Mouse (Mus musculus): Measurements from ENCODE around the gene Arhgap15. TPM values are rescaled to one million over a fixed set of nuclear protein-coding genes. Genes with fewer than 3 reads are reported as not detected.

Arhgap15 gene
- polyA plus RNA-seq, 1 experiment from 2014 or later, result 0.77 TPM

DNA sequence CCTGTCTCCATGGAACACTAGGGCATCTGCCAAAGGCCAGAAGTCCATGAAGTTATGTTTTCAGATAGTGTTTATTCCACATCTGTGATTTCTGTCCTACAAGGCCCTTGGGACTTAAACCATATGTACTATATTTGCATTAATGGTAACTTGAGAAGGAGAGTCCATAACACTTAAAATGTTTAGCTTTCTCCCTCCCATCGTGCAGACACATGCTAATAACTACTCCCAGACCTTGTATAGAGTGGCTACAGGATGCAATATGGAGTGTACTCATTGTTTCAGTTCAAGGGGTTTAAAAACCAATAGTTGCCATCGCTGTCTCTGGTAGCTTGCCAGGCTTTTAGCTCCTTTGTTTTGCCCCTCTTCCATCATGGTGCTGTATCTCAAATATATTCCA lies 295.5 kb downstream of the Arhgap15 start:
- Histone ChIP-seq H3K36me3 (ENCODE audit: control insufficient read depth, insufficient read depth, low read length) (no peaks in the 10 kb centered on the region), H3K9ac (ENCODE audit: low read length) (no peak overlapping the region), H3K27ac (replicated peaks in 1 of 2; ENCODE audit: control insufficient read depth in 1 of 2, insufficient read depth in 1 of 2, low read depth in 2 of 2, low read length in 2 of 2) (no peak overlapping the region), H3K4me2 (ENCODE audit: low read length) (no peak overlapping the region), H3K4me3 (ENCODE audit: control insufficient read depth in 1 of 2, insufficient read depth in 1 of 2, low read depth in 1 of 2, low read length in 2 of 2) (no peak overlapping the region), H3K4me1 (ENCODE audit: control insufficient read depth in 2 of 2, insufficient read depth in 2 of 2, low read length in 2 of 2) (no peaks in the 10 kb centered on the region), H3K27me3 (ENCODE audit: control insufficient read depth, insufficient read depth, low read length) (no peaks in the 10 kb centered on the region), H3K9me3 (ENCODE audit: control insufficient read depth, low read length) (no peaks in the 10 kb centered on the region)
- WGBS, result 75% methylated on average over 2 of the region's 2 CpGs
- no peak for ATAC-seq (ENCODE audit: insufficient number of reproducible peaks, insufficient read depth, low FRiP score, low read depth)

DNA sequence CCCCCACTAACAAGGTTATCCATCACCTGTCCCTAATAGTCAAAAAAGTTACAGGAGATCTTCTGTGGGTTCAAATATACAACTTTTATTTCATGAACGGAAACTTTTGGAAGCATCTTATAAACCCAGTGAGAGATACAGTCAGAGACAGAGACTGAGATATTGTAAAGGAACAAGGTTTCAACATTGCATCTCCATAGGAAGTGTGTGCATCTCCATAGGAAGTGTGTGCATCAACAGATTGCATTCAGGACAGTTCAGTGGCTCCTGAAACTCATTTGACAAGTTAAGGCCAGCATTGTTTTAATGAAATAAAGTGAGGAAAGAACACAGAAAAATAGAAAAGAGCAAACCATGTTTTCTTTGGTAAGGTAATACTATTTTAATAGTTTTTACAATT lies 296.0 kb downstream of the Arhgap15 start:
- no peak overlapping the region for H3K4me3 ChIP-seq (ENCODE audit: control insufficient read depth in 1 of 2, insufficient read depth in 1 of 2, low read depth in 1 of 2, low read length in 2 of 2)
- H3K9ac ChIP-seq (ENCODE audit: low read length), result no peak overlapping the region
- no peaks in the 10 kb centered on the region for H3K4me1 ChIP-seq (ENCODE audit: control insufficient read depth in 2 of 2, insufficient read depth in 2 of 2, low read length in 2 of 2)
- H3K27me3 ChIP-seq (ENCODE audit: control insufficient read depth, insufficient read depth, low read length), result no peaks in the 10 kb centered on the region
- WGBS, result 67% methylated on average over 1 of the region's 1 CpGs
- no peak overlapping the region for H3K27ac ChIP-seq (replicated peaks in 1 of 2; ENCODE audit: control insufficient read depth in 1 of 2, insufficient read depth in 1 of 2, low read depth in 2 of 2, low read length in 2 of 2)
- H3K4me2 ChIP-seq (ENCODE audit: low read length), result no peak overlapping the region
- no peaks in the 10 kb centered on the region for H3K36me3 ChIP-seq (ENCODE audit: control insufficient read depth, insufficient read depth, low read length)
- no peak for ATAC-seq (ENCODE audit: insufficient number of reproducible peaks, insufficient read depth, low FRiP score, low read depth)
- H3K9me3 ChIP-seq (ENCODE audit: control insufficient read depth, low read length), result no peaks in the 10 kb centered on the region

DNA sequence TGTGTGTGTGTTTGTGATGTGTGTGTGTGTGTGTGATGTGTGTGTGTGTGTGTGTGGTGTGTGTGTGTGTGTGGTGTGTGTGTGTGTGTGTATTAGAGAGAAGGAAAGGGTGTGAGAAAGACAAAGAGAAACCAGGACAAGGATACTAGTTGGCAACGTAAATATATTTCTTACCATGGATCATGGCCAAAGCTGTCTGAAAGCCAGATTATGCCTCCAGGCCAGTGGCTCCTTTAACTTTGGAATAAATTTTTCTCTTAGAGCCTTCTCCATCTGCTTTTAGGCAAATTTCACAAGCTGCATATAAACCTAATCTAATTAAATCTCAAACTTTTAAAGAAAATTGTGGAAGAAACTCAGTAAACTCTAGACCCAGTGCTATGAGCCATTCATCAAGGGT lies 296.6 kb downstream of the Arhgap15 start:
- H3K4me3 ChIP-seq (ENCODE audit: control insufficient read depth in 1 of 2, insufficient read depth in 1 of 2, low read depth in 1 of 2, low read length in 2 of 2), result no peak overlapping the region
- H3K27me3 ChIP-seq (ENCODE audit: control insufficient read depth, insufficient read depth, low read length), result no peaks in the 10 kb centered on the region
- no peaks in the 10 kb centered on the region for H3K4me1 ChIP-seq (ENCODE audit: control insufficient read depth in 2 of 2, insufficient read depth in 2 of 2, low read length in 2 of 2)
- no peak overlapping the region for H3K4me2 ChIP-seq (ENCODE audit: low read length)
- 68% methylated on average over 1 of the region's 1 CpGs for WGBS
- no peak overlapping the region for H3K27ac ChIP-seq (replicated peaks in 1 of 2; ENCODE audit: control insufficient read depth in 1 of 2, insufficient read depth in 1 of 2, low read depth in 2 of 2, low read length in 2 of 2)
- H3K36me3 ChIP-seq (ENCODE audit: control insufficient read depth, insufficient read depth, low read length), result no peaks in the 10 kb centered on the region
- no peaks in the 10 kb centered on the region for H3K9me3 ChIP-seq (ENCODE audit: control insufficient read depth, low read length)
- no peak overlapping the region for H3K9ac ChIP-seq (ENCODE audit: low read length)
- ATAC-seq (ENCODE audit: insufficient number of reproducible peaks, insufficient read depth, low FRiP score, low read depth), result no peak

DNA sequence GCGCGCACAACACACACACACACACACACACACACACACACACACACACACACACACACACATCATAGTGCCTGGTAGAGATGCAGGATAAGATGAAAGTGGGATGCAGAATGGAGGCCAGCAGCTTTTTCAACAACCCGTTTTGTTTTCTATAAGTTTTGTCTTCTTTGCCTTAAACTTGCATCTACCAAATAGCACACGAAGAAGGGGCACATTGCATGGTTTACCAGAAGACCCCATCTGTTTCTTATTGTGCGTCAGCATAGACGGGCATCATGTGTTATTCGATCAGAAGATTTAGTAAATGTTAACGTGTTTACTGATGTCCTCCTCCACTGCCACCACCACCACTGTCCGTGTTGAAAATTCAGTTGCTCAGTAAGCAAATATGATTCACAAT lies 311.7 kb downstream of the Arhgap15 start:
- H3K4me2 ChIP-seq (ENCODE audit: low read length), result no peak overlapping the region
- no peak for ATAC-seq (ENCODE audit: insufficient number of reproducible peaks, insufficient read depth, low FRiP score, low read depth)
- 89% methylated on average over 9 of the region's 9 CpGs for WGBS

DNA sequence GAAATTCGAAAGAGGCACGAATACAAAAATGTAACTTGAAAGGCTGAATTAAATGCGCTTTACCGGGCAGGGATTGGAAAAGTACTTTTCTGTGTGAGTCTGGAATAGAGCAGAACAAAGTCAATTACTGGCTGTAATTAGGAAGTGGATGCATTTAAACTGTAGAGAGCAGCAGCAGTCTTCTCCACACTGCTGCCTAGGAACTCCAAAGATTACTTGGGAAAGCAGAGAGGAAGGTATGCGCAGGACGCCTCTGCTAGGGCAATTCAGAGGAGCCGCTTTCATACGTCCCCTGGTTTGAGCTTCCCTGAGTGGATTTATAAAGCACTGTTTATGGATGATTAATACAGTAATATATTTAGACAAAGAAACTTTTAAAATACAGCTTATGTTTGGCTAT lies 312.1 kb downstream of the Arhgap15 start:
- Histone ChIP-seq H3K4me1 (ENCODE audit: control insufficient read depth in 2 of 2, insufficient read depth in 2 of 2, low read length in 2 of 2) (no peaks in the 10 kb centered on the region), H3K36me3 (ENCODE audit: control insufficient read depth, insufficient read depth, low read length) (no peaks in the 10 kb centered on the region), H3K4me2 (ENCODE audit: low read length) (no peak overlapping the region), H3K9ac (ENCODE audit: low read length) (no peak overlapping the region), H3K27ac (replicated peaks in 1 of 2; ENCODE audit: control insufficient read depth in 1 of 2, insufficient read depth in 1 of 2, low read depth in 2 of 2, low read length in 2 of 2) (no peak overlapping the region), H3K4me3 (ENCODE audit: control insufficient read depth in 1 of 2, insufficient read depth in 1 of 2, low read depth in 1 of 2, low read length in 2 of 2) (no peak overlapping the region), H3K27me3 (ENCODE audit: control insufficient read depth, insufficient read depth, low read length) (no peaks in the 10 kb centered on the region), H3K9me3 (ENCODE audit: control insufficient read depth, low read length) (no peaks in the 10 kb centered on the region)
- WGBS, result 75% methylated on average over 8 of the region's 8 CpGs
- no peak for ATAC-seq (ENCODE audit: insufficient number of reproducible peaks, insufficient read depth, low FRiP score, low read depth)

More for the DNA sequence above, 311.7 kb downstream of the Arhgap15 start:
- Histone ChIP-seq H3K4me1 (ENCODE audit: control insufficient read depth in 2 of 2, insufficient read depth in 2 of 2, low read length in 2 of 2) (no peaks in the 10 kb centered on the region), H3K4me3 (ENCODE audit: control insufficient read depth in 1 of 2, insufficient read depth in 1 of 2, low read depth in 1 of 2, low read length in 2 of 2) (no peak overlapping the region), H3K36me3 (ENCODE audit: control insufficient read depth, insufficient read depth, low read length) (no peaks in the 10 kb centered on the region), H3K27me3 (ENCODE audit: control insufficient read depth, insufficient read depth, low read length) (no peaks in the 10 kb centered on the region), H3K9ac (ENCODE audit: low read length) (no peak overlapping the region), H3K9me3 (ENCODE audit: control insufficient read depth, low read length) (no peaks in the 10 kb centered on the region), H3K27ac (replicated peaks in 1 of 2; ENCODE audit: control insufficient read depth in 1 of 2, insufficient read depth in 1 of 2, low read depth in 2 of 2, low read length in 2 of 2) (no peak overlapping the region)

DNA sequence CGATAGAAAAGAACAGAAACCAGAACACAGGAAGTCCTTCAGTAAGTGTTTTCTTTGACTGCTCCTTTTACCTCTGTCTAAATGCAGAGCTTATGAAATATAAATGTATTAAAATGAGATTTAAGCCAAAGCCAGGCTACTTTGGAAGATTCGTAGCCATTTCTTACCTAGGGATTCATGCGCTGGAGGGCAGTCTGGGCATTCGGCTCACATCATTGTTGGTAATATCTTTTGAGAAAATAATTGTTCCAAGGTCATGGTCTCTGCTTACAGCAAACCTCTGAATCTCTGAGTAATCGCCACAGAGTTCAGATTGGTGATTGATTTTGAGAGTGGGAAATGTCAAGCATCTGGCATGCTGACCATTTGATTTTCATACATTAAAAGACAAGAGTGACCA lies 316.4 kb downstream of the Arhgap15 start:
- H3K4me1 ChIP-seq (ENCODE audit: control insufficient read depth in 2 of 2, insufficient read depth in 2 of 2, low read length in 2 of 2), result no peaks in the 10 kb centered on the region
- no peaks in the 10 kb centered on the region for H3K9me3 ChIP-seq (ENCODE audit: control insufficient read depth, low read length)
- H3K9ac ChIP-seq (ENCODE audit: low read length), result no peak overlapping the region
- 70% methylated on average over 5 of the region's 5 CpGs for WGBS
- no peaks in the 10 kb centered on the region for H3K36me3 ChIP-seq (ENCODE audit: control insufficient read depth, insufficient read depth, low read length)
- no peak overlapping the region for H3K27ac ChIP-seq (replicated peaks in 1 of 2; ENCODE audit: control insufficient read depth in 1 of 2, insufficient read depth in 1 of 2, low read depth in 2 of 2, low read length in 2 of 2)
- no peak overlapping the region for H3K4me2 ChIP-seq (ENCODE audit: low read length)
- ATAC-seq (ENCODE audit: insufficient number of reproducible peaks, insufficient read depth, low FRiP score, low read depth), result no peak
- no peak overlapping the region for H3K4me3 ChIP-seq (ENCODE audit: control insufficient read depth in 1 of 2, insufficient read depth in 1 of 2, low read depth in 1 of 2, low read length in 2 of 2)
- no peaks in the 10 kb centered on the region for H3K27me3 ChIP-seq (ENCODE audit: control insufficient read depth, insufficient read depth, low read length)

DNA sequence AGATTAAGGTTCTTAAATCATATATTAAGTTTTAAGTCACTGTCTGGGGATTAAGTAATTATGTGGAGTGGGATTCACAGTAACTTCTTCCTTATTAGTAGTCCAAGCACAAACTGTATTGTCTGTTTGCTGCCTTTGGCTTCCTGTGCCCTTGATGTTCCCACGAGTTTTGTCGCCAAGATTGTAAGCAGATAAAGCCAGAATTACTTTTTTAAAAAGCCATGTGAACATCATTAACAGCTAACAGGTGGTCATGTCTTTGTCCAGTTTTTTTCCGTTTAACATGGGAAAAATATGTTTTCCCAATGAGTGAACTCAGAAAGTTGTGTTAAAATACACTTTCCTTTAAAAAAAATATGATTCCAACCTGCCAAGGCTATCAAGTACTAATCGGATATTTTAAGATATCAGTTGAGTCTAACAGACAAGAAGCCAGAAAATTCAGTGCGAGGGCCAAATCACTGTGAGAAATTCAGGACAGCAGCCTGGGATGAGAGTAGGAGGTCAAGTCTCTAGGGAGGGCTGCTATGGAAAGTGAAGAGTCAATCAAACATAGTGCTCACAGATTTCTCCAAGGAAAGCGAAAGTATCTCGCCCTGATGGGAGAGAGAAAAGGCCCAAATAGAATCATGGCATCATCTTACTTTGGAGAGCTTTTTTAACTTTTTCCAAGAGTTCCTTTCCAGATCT lies 319.7 kb downstream of the Arhgap15 start:
- Histone ChIP-seq H3K4me1 (ENCODE audit: control insufficient read depth in 2 of 2, insufficient read depth in 2 of 2, low read length in 2 of 2) (no peaks in the 10 kb centered on the region), H3K27me3 (ENCODE audit: control insufficient read depth, insufficient read depth, low read length) (no peaks in the 10 kb centered on the region), H3K36me3 (ENCODE audit: control insufficient read depth, insufficient read depth, low read length) (no peaks in the 10 kb centered on the region), H3K4me2 (ENCODE audit: low read length) (no peak overlapping the region), H3K9me3 (ENCODE audit: control insufficient read depth, low read length) (no peaks in the 10 kb centered on the region), H3K27ac (replicated peaks in 1 of 2; ENCODE audit: control insufficient read depth in 1 of 2, insufficient read depth in 1 of 2, low read depth in 2 of 2, low read length in 2 of 2) (no peak overlapping the region), H3K9ac (ENCODE audit: low read length) (no peak overlapping the region), H3K4me3 (ENCODE audit: control insufficient read depth in 1 of 2, insufficient read depth in 1 of 2, low read depth in 1 of 2, low read length in 2 of 2) (no peak overlapping the region)
- no peak for ATAC-seq (ENCODE audit: insufficient number of reproducible peaks, insufficient read depth, low FRiP score, low read depth)
- WGBS, result 75% methylated on average over 7 of the region's 7 CpGs

DNA sequence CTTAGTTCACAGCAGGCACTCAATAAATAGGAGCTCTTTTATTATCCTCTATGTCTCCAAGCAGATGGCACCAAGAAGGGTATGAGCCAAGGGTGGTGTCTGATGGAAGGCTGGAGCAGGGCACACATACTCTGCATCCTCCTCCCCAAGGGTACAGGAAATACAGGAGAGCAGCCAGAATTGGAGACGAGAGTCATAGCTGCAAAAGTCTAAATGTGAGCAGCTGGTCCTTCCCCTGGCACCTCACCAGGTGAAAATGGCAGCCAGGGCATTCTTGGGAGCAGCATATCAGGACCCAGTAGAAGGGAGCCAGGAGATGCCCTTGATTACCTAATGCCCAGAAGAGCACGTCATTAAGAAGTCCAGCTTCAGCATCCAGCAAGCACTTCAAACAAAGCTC lies 320.3 kb downstream of the Arhgap15 start:
- Histone ChIP-seq H3K4me3 (ENCODE audit: control insufficient read depth in 1 of 2, insufficient read depth in 1 of 2, low read depth in 1 of 2, low read length in 2 of 2) (no peak overlapping the region), H3K9me3 (ENCODE audit: control insufficient read depth, low read length) (no peaks in the 10 kb centered on the region), H3K36me3 (ENCODE audit: control insufficient read depth, insufficient read depth, low read length) (no peaks in the 10 kb centered on the region), H3K4me1 (ENCODE audit: control insufficient read depth in 2 of 2, insufficient read depth in 2 of 2, low read length in 2 of 2) (no peaks in the 10 kb centered on the region), H3K27ac (replicated peaks in 1 of 2; ENCODE audit: control insufficient read depth in 1 of 2, insufficient read depth in 1 of 2, low read depth in 2 of 2, low read length in 2 of 2) (no peak overlapping the region), H3K27me3 (ENCODE audit: control insufficient read depth, insufficient read depth, low read length) (no peaks in the 10 kb centered on the region), H3K4me2 (ENCODE audit: low read length) (no peak overlapping the region), H3K9ac (ENCODE audit: low read length) (no peak overlapping the region)
- ATAC-seq (ENCODE audit: insufficient number of reproducible peaks, insufficient read depth, low FRiP score, low read depth), result no peak
- WGBS, result 65% methylated on average over 2 of the region's 2 CpGs
